Mouse (Mus musculus): ENCODE measurements around the gene Crtam.

GRCm38 (mm10) chr9:41038150-41038664 lies 33.8 kb upstream of the Crtam start:
- TF ChIP-seq POLR2A (IDR thresholded peaks at IDR 0.05; ENCODE audit: insufficient read length, low read depth) (no peak), MYOG (IDR thresholded peaks at IDR 0.05; ENCODE audit: control insufficient read depth in 1 of 3, insufficient read depth in 1 of 3, insufficient read length in 2 of 3, low read depth in 2 of 3) (no peak), POLR2AphosphoS2 (IDR thresholded peaks at IDR 0.05; ENCODE audit: insufficient read length, low read depth) (no peak), TCF12 (IDR thresholded peaks at IDR 0.05; ENCODE audit: insufficient read depth, poor library complexity, severe bottlenecking) (no peak), E2F4 (IDR thresholded peaks at IDR 0.05; ENCODE audit: insufficient read depth) (no peak), MAX (IDR thresholded peaks at IDR 0.05; ENCODE audit: low read depth) (no peak), USF1 (IDR thresholded peaks at IDR 0.05; ENCODE audit: low read depth) (no peak), TCF3 (IDR thresholded peaks at IDR 0.05; ENCODE audit: insufficient read length, low read depth) (no peak)
